Mouse (Mus musculus) forebrain, embryonic 11.5 days (tissue): ENCODE measurements around the gene Il4. TPM values are rescaled to one million over a fixed set of nuclear protein-coding genes. Genes with fewer than 3 reads are reported as not detected.
A peak's percentile ranks its signal among the peaks of the same experiment; 100 is the strongest.

Experiments
- ATAC-seq: fragments of 200-750 bp; cut with Nextera tagmentation; replicated peaks from 2 replicates; pipeline ENCODE4 v1.8.0; 2017; ENCODE audit warnings: moderate TSS enrichment; ENCODE audit not compliant: low FRiP score
- DNase-seq: peaks from one replicate; pipeline ENCODE4 v3.0.0-alpha.2; 2017; ENCODE audit warnings: low spot score
- H3K27ac ChIP-seq: fragments of 300-500 bp; sonication (generic); 2 replicates; pipeline ENCODE4 v1.5.1; 2014; ENCODE audit warnings: low read depth, low read length
- H3K27me3 ChIP-seq: fragments of 300-500 bp; sonication (generic); 2 replicates; pipeline ENCODE4 v1.6.1; 2014; ENCODE audit warnings: mild to moderate bottlenecking, low read length, mixed read lengths; ENCODE audit not compliant: control insufficient read depth, insufficient read depth
- H3K36me3 ChIP-seq: fragments of 300-500 bp; sonication (generic); 2 replicates; pipeline ENCODE4 v1.6.1; 2014; ENCODE audit warnings: mild to moderate bottlenecking, low read length, moderate library complexity, mixed read lengths; ENCODE audit not compliant: control insufficient read depth, insufficient read depth
- H3K4me1 ChIP-seq: fragments of 300-500 bp; sonication (generic); replicated peaks from 2 replicates; pipeline ENCODE4 v1.6.1; 2014; ENCODE audit warnings: low read length, mixed read lengths; ENCODE audit not compliant: control insufficient read depth, insufficient read depth
- H3K4me2 ChIP-seq: fragments of 300-500 bp; sonication (generic); 2 replicates; pipeline ENCODE4 v1.6.1; 2014; ENCODE audit warnings: low read depth, mild to moderate bottlenecking, low read length, moderate library complexity, mixed read lengths; ENCODE audit not compliant: severe bottlenecking
- H3K4me3 ChIP-seq: fragments of 300-500 bp; sonication (generic); 2 replicates; pipeline ENCODE4 v1.5.1; 2014; ENCODE audit warnings: low read depth, low read length
- H3K9ac ChIP-seq: fragments of 300-500 bp; sonication (generic); 2 replicates; pipeline ENCODE4 v1.6.1; 2014; ENCODE audit warnings: low read length
- H3K9me3 ChIP-seq: fragments of 300-500 bp; sonication (generic); 2 replicates; pipeline ENCODE4 v1.6.1; 2016; ENCODE audit warnings: low read length, mixed read lengths; ENCODE audit not compliant: control insufficient read depth
- WGBS: fragments of 180-500 bp; shearing (Covaris S2); extraction: QIAGEN DNeasy Blood & Tissue Kit; methylation state at CpG from one replicate; pipeline ENCODE4 v1.1.7; 2014; 5-methylcytosine and 5-hydroxymethylcytosine counted together
- polyA plus RNA-seq: library from polyadenylated mRNA; unstranded; fragments of >200 nt; fragmentation: Nextera tagmentation; extraction: Ambion mirVana; gene quantifications from 2 replicates; pipeline ENCODE4 v1.2.1, GENCODE M21; 2014

The Il4 gene
- polyA plus RNA-seq, 1 experiment from 2014 or later, result 1.9 TPM

DNA sequence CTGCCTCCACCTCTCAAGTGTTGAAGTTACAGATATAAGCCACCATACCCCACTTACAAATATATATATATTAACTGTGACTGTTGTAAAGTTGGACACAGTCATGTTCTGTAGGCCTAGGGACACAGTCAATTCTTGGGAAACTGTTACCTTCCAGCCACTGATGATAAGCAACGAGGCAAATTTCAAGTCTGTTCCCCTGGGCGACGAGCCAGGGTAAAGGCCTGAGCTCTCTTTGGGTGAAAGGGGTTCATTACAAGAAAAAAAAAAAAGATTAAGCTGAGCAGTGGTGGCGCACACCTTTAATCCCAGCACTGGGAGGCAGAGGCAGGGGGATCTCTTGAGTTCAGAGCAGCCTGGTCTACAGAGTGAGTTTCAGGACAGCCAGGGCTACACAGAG, 1.6 kb upstream of the Il4 start:
- Histone ChIP-seq H3K4me2 (no peak overlapping the region), H3K4me1 (no peaks in the 10 kb centered on the region), H3K36me3 (no peaks in the 10 kb centered on the region), H3K9ac (no peak overlapping the region), H3K27ac (no peak overlapping the region), H3K4me3 (no peak overlapping the region), H3K27me3 (no peaks in the 10 kb centered on the region), H3K9me3 (no peaks in the 10 kb centered on the region)
- 92% methylated on average over 4 of the region's 4 CpGs for WGBS
- DNase-seq (no peak), ATAC-seq (no peak)

DNA sequence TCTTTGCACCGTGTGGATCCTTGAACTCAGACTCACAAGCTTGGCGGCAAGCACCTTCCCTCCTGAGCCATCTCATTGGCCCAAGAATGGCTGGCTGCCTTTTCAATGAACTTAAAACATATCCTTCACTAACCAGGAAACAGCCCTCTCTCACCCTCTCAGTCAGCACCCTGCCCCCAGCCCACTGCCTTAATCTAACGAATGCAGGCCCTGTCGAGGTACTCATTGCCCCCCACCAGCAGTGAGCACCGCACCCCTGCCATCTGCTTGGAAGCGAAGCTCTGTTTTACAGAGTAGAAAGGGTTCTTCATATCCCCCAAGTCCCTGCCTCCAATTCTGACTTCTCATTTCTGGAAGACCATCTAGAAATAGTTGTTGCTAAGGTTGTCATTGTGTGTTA, 959 bp upstream of the Il4 start:
- 70% methylated on average over 6 of the region's 6 CpGs for WGBS
- ATAC-seq, result no peak
- Histone ChIP-seq H3K27ac (no peak overlapping the region), H3K4me2 (no peak overlapping the region), H3K9ac (no peak overlapping the region), H3K9me3 (no peaks in the 10 kb centered on the region), H3K27me3 (no peaks in the 10 kb centered on the region), H3K4me1 (no peaks in the 10 kb centered on the region), H3K36me3 (no peaks in the 10 kb centered on the region), H3K4me3 (no peak overlapping the region)
- DNase-seq, result no peak

DNA sequence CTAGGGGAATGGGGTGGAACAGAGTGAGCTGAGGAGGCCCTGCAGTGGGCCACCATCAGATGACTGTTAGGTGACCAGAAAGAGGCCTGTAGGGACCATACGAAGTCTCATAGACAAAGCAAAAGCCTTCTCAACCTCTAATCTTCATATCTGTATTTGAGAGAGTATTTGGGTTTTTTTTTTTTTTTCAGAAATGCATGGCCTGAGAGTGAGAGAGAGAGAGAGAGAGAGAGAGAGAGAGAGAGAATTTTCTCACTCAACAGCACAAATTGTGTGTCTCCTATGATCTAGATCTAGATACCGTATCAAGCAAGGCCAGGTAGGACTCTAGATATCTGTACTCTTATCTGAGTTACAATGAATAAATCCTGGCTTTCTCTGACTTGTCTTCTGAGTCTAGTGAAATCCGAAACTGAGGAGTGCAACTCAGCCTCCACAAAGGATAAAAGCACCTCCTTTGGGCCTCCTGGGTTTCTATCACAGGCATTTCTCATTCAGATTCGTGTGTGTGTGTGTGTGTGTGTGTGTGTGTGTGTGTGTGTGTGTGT, 833 bp downstream of the Il4 start:
- H3K4me2 ChIP-seq, result no peak overlapping the region

DNA sequence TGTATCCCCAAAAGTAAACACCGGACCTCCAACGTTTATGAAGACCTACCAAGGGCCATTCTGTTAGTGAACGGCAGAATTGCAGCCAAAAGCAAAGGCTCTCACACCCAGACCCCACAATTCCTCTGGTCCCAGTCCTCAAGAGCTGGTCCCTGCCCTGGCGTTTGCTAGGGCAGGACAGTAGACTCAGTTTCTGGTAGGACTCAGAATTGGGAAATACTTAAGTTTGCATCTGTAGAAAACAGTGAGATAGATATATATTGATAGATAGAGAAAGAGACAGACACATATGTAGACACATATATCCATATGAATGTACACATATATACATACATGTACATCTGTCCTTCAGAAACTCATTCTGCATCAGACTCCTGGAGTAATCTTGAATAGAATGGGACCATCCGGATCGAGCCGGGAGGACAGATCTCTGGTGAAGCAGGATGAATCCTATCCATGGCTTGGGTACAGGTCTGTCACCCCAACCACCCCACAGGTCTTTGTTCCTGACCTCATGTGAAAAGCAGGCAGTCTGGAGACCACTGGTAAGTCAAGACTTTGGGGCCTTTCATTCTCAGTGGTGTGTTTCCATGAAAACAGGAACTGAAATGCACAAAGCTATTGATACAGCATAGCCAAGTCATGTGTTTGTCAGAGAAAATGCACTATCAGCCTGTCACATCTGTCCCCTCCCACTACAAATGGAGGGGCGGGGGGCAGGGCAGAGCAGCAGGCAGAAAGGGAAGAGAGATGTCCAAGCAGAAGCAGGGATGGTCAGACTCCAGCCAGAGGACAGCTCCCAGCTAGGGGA, 1.5 kb downstream of the Il4 start:
- DNase-seq (no peak), ATAC-seq (no peak)
- Histone ChIP-seq H3K36me3 (no peaks in the 10 kb centered on the region), H3K4me1 (no peaks in the 10 kb centered on the region), H3K27ac (no peak overlapping the region), H3K27me3 (no peaks in the 10 kb centered on the region), H3K9me3 (no peaks in the 10 kb centered on the region), H3K9ac (no peak overlapping the region), H3K4me3 (no peak overlapping the region), H3K4me2 (no peak overlapping the region)
- WGBS, result 84% methylated on average over 8 of the region's 8 CpGs

More for the DNA sequence above, 833 bp downstream of the Il4 start:
- Histone ChIP-seq H3K36me3 (no peaks in the 10 kb centered on the region), H3K4me1 (no peaks in the 10 kb centered on the region), H3K4me3 (no peak overlapping the region), H3K9me3 (no peaks in the 10 kb centered on the region), H3K27me3 (no peaks in the 10 kb centered on the region), H3K9ac (no peak overlapping the region), H3K27ac (no peak overlapping the region)
- 56% methylated on average over 4 of the region's 4 CpGs for WGBS
- no peak for DNase-seq
- ATAC-seq, result no peak

DNA sequence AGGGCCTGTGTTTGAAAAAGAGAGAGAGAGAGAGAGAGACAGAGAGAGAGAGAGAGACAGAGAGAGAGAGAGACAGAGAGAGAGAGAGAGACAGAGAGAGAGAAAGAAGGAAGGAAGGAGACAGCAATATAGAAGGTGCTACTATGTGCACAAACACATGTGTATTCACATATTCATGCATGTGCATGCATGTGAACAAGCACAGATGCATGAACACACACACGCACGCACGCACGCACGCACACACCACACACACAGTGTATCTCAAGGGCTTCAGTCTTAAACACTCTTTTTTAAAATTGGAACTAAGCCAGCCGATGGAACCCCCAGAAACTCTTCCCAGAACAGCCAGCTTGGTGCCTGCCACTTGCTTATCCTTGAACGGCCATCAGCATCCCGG, 2.9 kb downstream of the Il4 start:
- no peaks in the 10 kb centered on the region for H3K27me3 ChIP-seq
- no peaks in the 10 kb centered on the region for H3K36me3 ChIP-seq
- DNase-seq (no peak), ATAC-seq (no peak)
- no peaks in the 10 kb centered on the region for H3K4me1 ChIP-seq
- no peaks in the 10 kb centered on the region for H3K9me3 ChIP-seq
- H3K4me2 ChIP-seq, result no peak overlapping the region
- no peak overlapping the region for H3K9ac ChIP-seq
- no peak overlapping the region for H3K4me3 ChIP-seq
- H3K27ac ChIP-seq, result no peak overlapping the region
- 97% methylated on average over 8 of the region's 8 CpGs for WGBS

DNA sequence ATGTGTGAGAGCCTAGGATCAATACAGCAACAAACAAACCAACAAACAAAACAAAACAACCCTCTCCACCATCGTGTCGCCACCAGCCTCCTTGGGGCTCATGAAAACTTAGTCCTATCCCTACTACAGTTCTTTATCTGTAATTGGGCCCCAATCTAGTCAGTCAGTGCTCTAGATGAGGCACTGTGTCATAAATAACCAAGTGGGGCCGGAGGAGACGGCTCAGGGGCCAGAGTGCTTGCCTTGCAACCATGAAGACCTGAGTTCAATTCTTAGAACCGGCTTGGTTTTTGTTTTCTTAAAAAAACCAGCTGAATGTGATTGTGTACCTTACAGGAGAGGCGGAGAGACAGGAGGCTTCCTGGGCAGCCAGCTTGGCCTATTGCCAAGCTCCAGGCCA, 3.3 kb downstream of the Il4 start:
- WGBS, result 78% methylated on average over 6 of the region's 6 CpGs
- H3K9ac ChIP-seq, result no peak overlapping the region
- H3K4me3 ChIP-seq, result no peak overlapping the region
- no peaks in the 10 kb centered on the region for H3K4me1 ChIP-seq
- DNase-seq, result no peak
- H3K9me3 ChIP-seq, result no peaks in the 10 kb centered on the region
- H3K27ac ChIP-seq, result no peak overlapping the region
- H3K27me3 ChIP-seq, result no peaks in the 10 kb centered on the region
- H3K36me3 ChIP-seq, result no peaks in the 10 kb centered on the region
- H3K4me2 ChIP-seq, result no peak overlapping the region
- ATAC-seq, result no peak

DNA sequence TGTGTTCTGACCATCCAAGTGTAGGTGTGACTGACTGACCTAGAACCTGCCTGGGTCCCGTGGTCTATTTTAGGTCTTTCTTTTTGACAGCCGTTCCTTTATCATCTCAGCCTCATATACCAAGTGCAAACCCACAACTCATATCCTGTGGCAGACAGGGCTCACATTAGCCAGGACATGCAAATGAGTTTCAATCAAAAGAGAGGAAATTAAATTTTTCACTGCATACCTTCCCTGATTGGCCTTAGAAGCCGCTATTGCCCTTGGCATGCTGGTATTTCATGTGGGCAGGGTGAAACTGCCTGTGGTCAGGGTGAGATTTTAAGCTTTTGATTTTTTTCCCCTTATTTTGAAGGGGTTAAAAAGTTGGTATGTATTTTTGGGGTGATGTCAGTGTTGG, 8.8 kb downstream of the Il4 start:
- ATAC-seq, result no peak
- Histone ChIP-seq H3K4me3 (no peak overlapping the region), H3K9me3 (no peaks in the 10 kb centered on the region), H3K9ac (no peak overlapping the region), H3K4me1 (no peaks in the 10 kb centered on the region; the same call in 1 of the 2 replicates), H3K36me3 (no peaks in the 10 kb centered on the region), H3K27ac (no peak overlapping the region), H3K27me3 (no peaks in the 10 kb centered on the region), H3K4me2 (no peak overlapping the region)
- no peak for DNase-seq
- 89% methylated on average over 3 of the region's 3 CpGs for WGBS

DNA sequence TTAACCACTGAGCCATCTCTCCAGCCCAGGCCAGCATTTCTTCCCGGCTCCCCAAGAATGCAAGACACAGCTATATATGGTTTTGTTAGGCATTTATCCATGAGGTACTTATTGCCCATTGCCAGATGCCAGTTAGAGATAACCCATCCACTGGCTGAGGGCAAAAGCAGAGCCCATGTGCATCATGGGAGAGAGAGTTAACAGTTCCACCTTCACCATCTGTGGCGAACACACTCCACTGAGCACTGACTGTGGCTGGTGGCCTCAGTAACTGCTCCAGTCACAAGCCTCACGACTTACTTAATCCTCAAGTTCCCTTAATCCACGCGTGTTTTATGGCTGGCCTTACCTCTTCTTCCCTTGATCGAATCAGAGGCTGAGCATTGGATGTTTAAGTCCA, 9.2 kb downstream of the Il4 start:
- ATAC-seq (no peak), DNase-seq (no peak)
- Histone ChIP-seq H3K27ac (no peak overlapping the region), H3K9ac (no peak overlapping the region), H3K4me3 (no peak overlapping the region), H3K27me3 (no peaks in the 10 kb centered on the region), H3K9me3 (no peaks in the 10 kb centered on the region), H3K36me3 (no peaks in the 10 kb centered on the region), H3K4me1 (no peaks in the 10 kb centered on the region; the same call in 1 of the 2 replicates), H3K4me2 (no peak overlapping the region)
- 79% methylated on average over 6 of the region's 6 CpGs for WGBS

DNA sequence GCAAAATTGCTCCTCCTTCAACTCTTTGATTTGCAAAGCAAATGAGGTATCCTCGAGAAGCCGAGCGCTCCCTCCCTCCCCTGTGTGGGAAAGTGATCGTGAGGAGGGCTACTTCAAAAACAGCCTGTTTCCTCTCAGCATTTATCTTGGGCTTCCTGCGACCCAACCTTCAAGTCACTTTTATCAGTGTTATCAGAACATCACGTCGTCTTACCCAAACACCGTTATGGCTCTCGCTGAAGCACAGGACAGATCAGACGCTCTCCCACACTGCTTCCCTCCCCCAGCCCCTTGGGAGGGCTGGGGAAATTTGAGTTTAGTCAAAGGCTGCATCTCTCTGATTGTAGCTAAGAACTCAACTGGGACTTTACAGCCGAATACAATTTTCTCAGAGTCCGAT, 12.9 kb downstream of the Il4 start:
- 14% methylated on average over 12 of the region's 12 CpGs for whole genome bisulfite sequencing
- no peaks in the 10 kb centered on the region for H3K27me3 ChIP-seq
- H3K4me3 ChIP-seq, result no peak overlapping the region
- H3K4me2 ChIP-seq, result 0 out of 2 replicates have a peak overlapping the region, but pooled peaks have one; percentile 28
- H3K27ac ChIP-seq, result no peak overlapping the region
- H3K9me3 ChIP-seq, result no peaks in the 10 kb centered on the region
- H3K36me3 ChIP-seq, result no peaks in the 10 kb centered on the region; the same call in 1 of the 2 replicates
- no peaks in the 10 kb centered on the region; the same call in 1 of the 2 replicates for H3K4me1 ChIP-seq
- ATAC-seq (no peak), DNase-seq (no peak)
- H3K9ac ChIP-seq, result no peak overlapping the region
